Comparison of ENCODE assay signal across 16 mouse cellular contexts in the genomic region with DNA sequence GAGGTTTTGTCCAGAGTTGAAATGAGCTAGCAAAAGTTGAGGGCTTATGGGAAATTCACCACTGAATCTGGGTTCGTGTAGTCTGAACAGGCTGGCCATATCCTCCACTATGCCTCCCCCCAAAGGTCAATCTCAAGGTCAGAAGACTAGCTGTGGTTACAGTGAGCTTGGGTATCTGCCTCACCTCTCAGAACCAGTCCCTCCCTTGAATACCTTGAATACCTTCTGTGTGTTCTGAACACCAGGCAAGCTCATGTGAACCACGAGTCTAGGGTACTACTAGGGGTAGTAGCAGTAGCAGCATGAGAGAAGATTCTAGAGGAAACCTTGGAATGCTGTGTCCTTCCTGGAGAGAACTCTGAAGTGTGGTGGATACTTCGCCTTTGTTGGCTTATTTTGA.
"Had no signal": no experiment of that assay in that cellular context is flagged by ENCODE, and none has a peak within 500 bp of the region (broad histone marks: within the 10 kb centered on the region; RNA-seq: fewer than 3 reads in every experiment).

No protein-coding gene starts in this region.

- H3K27me3 ChIP-seq: neural tube, embryonic 13.5 days; neural tube, embryonic 15.5 days; stomach, embryonic 15.5 days had no signal

- DNase-seq: retina, postnatal 1 day; right cerebral cortex, adult 18-20 months; right cerebral cortex, postnatal 14 days; right cerebral cortex, postnatal 25 days; right cerebral cortex, postnatal 4 days; spleen, adult 18-20 months; thymus, adult 18-20 months; thymus, adult 2 months; thymus, postnatal 14 days; thymus, postnatal 25 days; thymus, postnatal 36 days; thymus, postnatal 4 days had no signal

- H3K4me3 ChIP-seq: neural tube, embryonic 13.5 days; neural tube, embryonic 15.5 days; stomach, embryonic 15.5 days had no signal

- H3K27ac ChIP-seq: neural tube, embryonic 13.5 days; neural tube, embryonic 15.5 days; stomach, embryonic 15.5 days; stomach, postnatal 0 days had no signal

- H3K4me1 ChIP-seq: neural tube, embryonic 13.5 days; neural tube, embryonic 15.5 days; stomach, embryonic 15.5 days had no signal

- H3K4me2 ChIP-seq: neural tube, embryonic 13.5 days; neural tube, embryonic 15.5 days; stomach, embryonic 15.5 days had no signal

- H3K9me3 ChIP-seq: neural tube, embryonic 13.5 days; neural tube, embryonic 15.5 days; stomach, embryonic 15.5 days had no signal

- H3K9ac ChIP-seq: neural tube, embryonic 13.5 days; neural tube, embryonic 15.5 days; stomach, embryonic 15.5 days had no signal
